Mouse (Mus musculus) induced T-regulatory cell, adult 2 months (primary cell): ENCODE measurements around the gene Mon1b.

Source experiments
- DNase-seq: peaks from one replicate; pipeline ENCODE4 v3.0.0-alpha.2; 2012; ENCODE audit warnings: low read depth

The Mon1b gene

DNA sequence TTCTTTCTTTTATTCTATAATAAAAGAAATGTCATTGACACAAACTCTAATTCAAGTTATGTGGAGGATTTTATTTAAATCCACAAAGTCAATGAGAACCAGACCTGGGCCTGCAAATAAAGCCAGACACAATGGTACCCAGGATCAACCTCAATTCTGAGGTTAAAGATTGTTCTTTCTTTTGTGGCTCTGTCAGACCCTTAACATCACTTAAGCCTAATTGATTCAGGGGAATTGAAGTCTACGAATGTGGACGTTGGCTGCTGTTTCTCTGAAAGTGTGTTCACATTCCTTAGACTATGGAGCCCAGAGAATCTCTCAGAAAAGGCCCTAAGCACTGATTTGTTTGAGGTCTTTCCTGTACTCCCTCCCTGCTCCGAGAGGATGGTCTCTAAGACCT is 37.9 kb downstream of the Mon1b start:
- no peak for DNase-seq

DNA sequence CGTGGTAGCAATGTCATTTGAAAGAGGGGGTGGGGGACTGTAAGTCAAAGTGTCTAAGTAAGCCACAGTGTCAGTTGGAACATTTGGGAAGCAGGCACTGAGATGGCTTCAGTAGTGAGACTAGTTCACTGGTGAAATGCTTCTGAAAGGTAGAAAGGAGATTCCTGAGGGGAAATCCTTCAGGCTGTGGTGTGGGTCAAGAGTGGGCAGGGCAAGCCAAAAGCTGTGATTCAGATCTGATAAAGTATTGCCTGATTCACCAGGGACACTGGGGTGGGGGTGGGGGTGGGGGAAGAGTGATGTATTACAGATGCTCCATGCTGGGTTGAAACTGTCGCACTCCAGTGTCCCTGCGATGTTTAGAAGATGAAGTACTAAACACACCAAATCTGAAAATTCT is 39.2 kb downstream of the Mon1b start:
- no peak for DNase-seq

DNA sequence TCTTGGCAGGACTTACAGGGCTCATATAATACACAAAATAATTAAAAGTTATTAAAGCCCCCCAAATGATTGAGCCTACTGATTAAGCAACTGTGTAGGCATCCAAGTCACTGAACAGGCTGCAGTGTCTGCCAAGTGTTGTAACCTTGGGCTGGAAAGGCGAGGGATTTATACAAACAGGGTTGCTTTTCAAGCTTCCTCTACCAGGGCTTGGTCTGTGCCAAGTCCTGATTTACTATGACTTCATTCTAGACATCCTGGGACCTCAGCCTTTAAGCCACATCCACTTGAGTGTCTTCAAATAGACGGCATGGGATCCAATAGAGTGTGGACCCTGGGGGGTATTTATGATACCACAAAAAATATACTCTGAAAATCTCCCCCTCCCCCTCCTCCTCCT is 39.9 kb downstream of the Mon1b start:
- no peak for DNase-seq

GRCm38 (mm10) chr8:113676811-113677210 is 41.4 kb downstream of the Mon1b start:
- no peak for DNase-seq

GRCm38 (mm10) chr8:113679361-113679760 is 44.0 kb downstream of the Mon1b start:
- DNase-seq, result peak; percentile 51

DNA sequence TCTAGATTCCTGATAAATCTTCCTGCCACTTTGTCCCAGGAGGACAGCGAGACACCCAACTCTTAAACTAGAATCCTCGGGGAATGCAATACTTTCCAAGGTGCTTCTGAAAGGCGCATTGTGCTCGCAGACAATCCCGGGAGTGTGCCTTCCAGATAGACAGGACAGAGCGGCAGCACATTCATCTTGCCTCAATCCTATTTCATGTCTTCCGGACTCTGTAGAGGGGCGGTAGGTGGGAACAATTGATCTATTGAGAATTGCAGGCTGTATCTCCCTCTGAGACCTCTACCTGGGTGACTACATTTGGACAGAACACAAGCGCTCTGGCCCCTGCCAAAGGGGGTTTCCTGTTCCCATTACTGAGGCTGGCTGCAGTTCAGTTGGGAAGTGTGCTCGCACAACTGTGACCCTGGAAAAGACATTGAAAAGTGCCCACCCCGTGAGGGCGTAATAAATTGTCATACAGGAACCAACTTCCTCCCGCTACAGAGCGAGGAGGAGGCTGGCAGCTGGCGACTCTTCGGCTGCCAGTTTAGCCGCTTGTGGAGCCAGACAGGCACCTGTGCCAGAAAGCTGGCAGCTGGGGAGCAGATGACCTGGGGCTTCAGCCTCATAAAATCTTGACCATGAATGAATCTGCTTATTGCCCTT is 52.6 kb downstream of the Mon1b start:
- DNase-seq, result no peak

DNA sequence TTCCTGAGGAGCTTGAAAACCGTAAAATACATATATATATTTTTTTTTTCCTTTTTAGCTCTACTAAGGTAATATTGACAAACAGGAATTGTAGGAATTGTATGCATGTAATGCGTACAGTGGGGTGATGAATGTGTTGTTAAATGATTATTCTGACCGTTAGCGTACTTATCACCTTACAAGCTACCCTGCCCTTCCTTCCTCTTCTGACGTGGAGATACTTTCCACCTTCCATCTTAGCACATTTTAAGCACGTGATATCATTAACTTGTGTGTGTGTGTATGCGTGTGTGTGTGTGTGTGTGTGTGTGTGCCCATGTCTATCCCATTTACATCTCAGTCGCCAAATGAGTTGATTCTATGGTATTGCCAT is 53.1 kb downstream of the Mon1b start:
- no peak for DNase-seq

GRCm38 (mm10) chr8:113691622-113692343 is 56.4 kb downstream of the Mon1b start:
- no peak for DNase-seq
